Mouse (Mus musculus): ENCODE data around the gene Rnf31. TPM values are rescaled to one million over a fixed set of nuclear protein-coding genes. Genes with fewer than 3 reads are reported as not detected.

The Rnf31 gene
- total RNA-seq, 1 experiment from 2014 or later, result 73.4 TPM

DNA sequence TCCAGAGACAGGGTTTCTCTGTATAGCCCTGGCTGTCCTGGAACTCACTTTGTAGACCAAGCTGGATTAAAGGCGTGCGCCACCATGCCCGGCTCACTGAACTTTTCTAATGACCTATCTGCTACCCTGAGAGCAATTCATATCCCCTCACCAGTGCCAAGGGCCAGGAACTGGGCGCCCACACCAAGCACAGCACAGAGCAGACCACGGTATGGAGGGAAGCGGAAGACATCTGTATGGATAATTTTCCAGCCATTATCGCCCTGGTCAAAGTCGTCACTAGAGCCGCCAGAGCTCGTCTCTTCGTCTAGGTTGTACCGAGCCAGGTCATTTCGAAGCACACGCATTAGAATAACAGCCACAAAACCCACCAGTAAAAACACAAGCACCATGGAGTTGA is 49.3 kb downstream of the Rnf31 start:
- ATAC-seq (ENCODE audit: extremely low read depth, insufficient number of reproducible peaks, low FRiP score, poor library complexity, severe bottlenecking), result no peak

GRCm38 (mm10) chr14:55641291-55641690 is 49.8 kb downstream of the Rnf31 start:
- no peak for ATAC-seq (ENCODE audit: extremely low read depth, insufficient number of reproducible peaks, low FRiP score, poor library complexity, severe bottlenecking)

DNA sequence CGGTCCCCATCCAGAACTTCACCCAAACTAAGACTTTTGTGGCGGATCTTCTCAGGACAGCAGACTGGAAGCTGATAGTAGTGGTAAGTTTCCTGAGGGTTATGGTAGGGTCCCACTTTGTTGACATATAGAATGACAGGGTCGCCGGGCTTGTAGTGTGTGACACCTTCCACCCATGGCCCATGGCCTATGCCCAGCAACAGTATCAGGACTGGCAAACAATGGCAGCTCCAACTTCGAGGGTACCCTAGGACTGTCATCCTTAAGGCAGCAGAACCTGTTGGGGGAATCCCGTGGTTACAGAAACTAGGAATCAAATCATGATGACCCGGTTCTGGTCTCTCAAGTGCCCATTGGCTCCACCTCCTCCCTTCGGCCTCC is 51.2 kb downstream of the Rnf31 start:
- ATAC-seq (ENCODE audit: extremely low read depth, insufficient number of reproducible peaks, low FRiP score, poor library complexity, severe bottlenecking), result no peak

GRCm38 (mm10) chr14:55643060-55643907 is 51.8 kb downstream of the Rnf31 start, which contains the start of gene Tm9sf1:
Tm9sf1 (minus strand) TSS chr14:55643806.
- ATAC-seq (ENCODE audit: extremely low read depth, insufficient number of reproducible peaks, low FRiP score, poor library complexity, severe bottlenecking), result peak; percentile 70

DNA sequence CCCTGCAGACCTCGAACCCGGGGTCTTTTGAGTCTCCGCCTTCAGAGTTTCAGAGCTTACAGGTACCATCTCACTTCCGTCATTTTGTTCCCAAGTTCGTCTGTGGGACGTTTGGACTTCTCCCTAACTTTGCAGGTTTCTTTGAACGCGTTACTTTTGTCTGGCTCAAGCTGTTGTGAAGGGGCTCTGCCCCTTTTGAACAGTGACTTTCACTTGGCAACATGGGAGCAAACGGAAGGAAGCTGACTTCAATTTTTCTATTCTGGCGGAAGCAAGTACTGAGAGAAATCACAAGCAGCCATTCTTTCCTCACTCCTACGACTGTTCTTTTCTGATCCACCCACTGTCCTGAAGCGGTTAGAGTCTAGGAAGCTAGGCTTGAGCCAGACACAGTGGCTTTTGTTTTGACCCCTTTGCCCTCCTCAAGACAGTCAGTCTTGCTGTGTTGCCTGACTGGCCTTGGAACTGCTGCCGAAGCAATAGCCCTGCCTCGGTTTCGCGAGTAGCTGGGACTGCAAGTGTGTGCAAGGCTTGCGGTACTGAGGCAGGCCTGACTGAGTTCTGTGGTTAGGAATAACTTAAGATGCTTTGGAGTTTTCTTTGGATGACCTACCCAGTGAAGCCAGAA is 52.9 kb downstream of the Rnf31 start:
- ATAC-seq (ENCODE audit: extremely low read depth, insufficient number of reproducible peaks, low FRiP score, poor library complexity, severe bottlenecking), result no peak

- no peak for ATAC-seq (ENCODE audit: extremely low read depth, insufficient number of reproducible peaks, low FRiP score, poor library complexity, severe bottlenecking)
These were observed 58.4 kb downstream of the Rnf31 start, which contains the start of gene Tssk4 for GRCm38 (mm10) chr14:55649884-55650283. Tssk4 (plus strand) TSS chr14:55650184.

DNA sequence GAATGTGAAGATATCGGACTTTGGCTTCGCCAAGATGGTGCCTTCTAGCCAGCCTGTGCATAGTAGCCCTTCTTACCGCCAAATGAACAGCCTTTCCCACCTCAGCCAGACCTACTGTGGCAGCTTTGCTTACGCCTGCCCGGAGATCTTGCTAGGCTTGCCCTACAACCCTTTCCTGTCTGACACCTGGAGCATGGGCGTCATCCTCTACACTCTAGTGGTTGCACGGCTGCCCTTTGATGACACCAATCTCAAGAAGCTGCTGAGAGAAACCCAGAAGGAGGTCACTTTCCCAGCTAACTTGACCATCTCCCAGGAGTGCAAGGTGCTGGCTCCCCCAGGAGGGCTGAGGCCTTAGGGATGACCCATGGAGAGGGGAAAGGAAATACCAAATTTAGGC is 60.0 kb downstream of the Rnf31 start:
- ATAC-seq (ENCODE audit: extremely low read depth, insufficient number of reproducible peaks, low FRiP score, poor library complexity, severe bottlenecking), result no peak

Other genes with a start within 250 kb of the Rnf31 start
- 22.9 and 24.1 TPM in 2 replicates for gene Dhrs4, start 113.0 kb upstream of the Rnf31 start, total RNA-seq (2017)
- 0.74 TPM in 1 of 2 replicates, not detected in the other for gene Carmil3, start 101.1 kb upstream of the Rnf31 start, total RNA-seq (2017)
- gene Cpne6, start 81.3 kb upstream of the Rnf31 start, total RNA-seq (2017), result not detected in 2 replicates
- gene Nrl, start 66.7 kb upstream of the Rnf31 start, total RNA-seq (2017), result 0.12 TPM in 1 of 2 replicates, not detected in the other
- 38.6 and 38.8 TPM in 2 replicates for gene Pck2, start 51.4 kb upstream of the Rnf31 start, total RNA-seq (2017)
- 82.2 and 98.6 TPM in 2 replicates for gene Dcaf11, start 31.7 kb upstream of the Rnf31 start, total RNA-seq (2017)
- 6.9 and 9.1 TPM in 2 replicates for gene A730061H03Rik, start 31.3 kb upstream of the Rnf31 start, total RNA-seq (2017)
- gene Fitm1, start 16.1 kb upstream of the Rnf31 start, total RNA-seq (2017), result not detected in 2 replicates
- gene Psme1, start 13.6 kb upstream of the Rnf31 start, total RNA-seq (2017), result 254 and 295 TPM in 2 replicates
- gene Emc9, start 6.4 kb upstream of the Rnf31 start, total RNA-seq (2017), result 5.0 TPM in 2 replicates
- 164 and 175 TPM in 2 replicates for gene Psme2, start 595 bp upstream of the Rnf31 start, total RNA-seq (2017)
- 163 and 164 TPM in 2 replicates for gene Irf9, start 11.9 kb downstream of the Rnf31 start, total RNA-seq (2017)
- not detected in 2 replicates for gene Rec8, start 26.3 kb downstream of the Rnf31 start, total RNA-seq (2017)
- gene Ipo4, start 44.2 kb downstream of the Rnf31 start, total RNA-seq (2017), result 4.2 and 11.3 TPM in 2 replicates
- gene Gm49378, start 46.2 kb downstream of the Rnf31 start, total RNA-seq (2017), result 2.1 and 2.8 TPM in 2 replicates
- 40.7 and 42.5 TPM in 2 replicates for gene Tm9sf1, start 52.1 kb downstream of the Rnf31 start, total RNA-seq (2017)
- 0.98 and 2.1 TPM in 2 replicates for gene Tssk4, start 58.5 kb downstream of the Rnf31 start, total RNA-seq (2017)
- gene Mdp1, start 68.8 kb downstream of the Rnf31 start, total RNA-seq (2017), result 40.6 and 42.1 TPM in 2 replicates
- gene Gmpr2, start 80.2 kb downstream of the Rnf31 start, total RNA-seq (2017), result 27.5 and 44.8 TPM in 2 replicates
- gene Nedd8, start 80.4 kb downstream of the Rnf31 start, total RNA-seq (2017), result 158 and 211 TPM in 2 replicates
- gene Tinf2, start 90.1 kb downstream of the Rnf31 start, total RNA-seq (2017), result 64.8 and 68.2 TPM in 2 replicates
- gene Tgm1, start 122.2 kb downstream of the Rnf31 start, total RNA-seq (2017), result 6.9 and 9.5 TPM in 2 replicates
- 27.2 and 36.8 TPM in 2 replicates for gene Rabggta, start 130.6 kb downstream of the Rnf31 start, total RNA-seq (2017)
- gene Dhrs1, start 154.0 kb downstream of the Rnf31 start, total RNA-seq (2017), result 20.4 and 28.0 TPM in 2 replicates
- 12.1 and 15.8 TPM in 2 replicates for gene Nop9, start 154.0 kb downstream of the Rnf31 start, total RNA-seq (2017)
- gene Cideb, start 166.8 kb downstream of the Rnf31 start, total RNA-seq (2017), result 0.49 TPM in 1 of 2 replicates, not detected in the other
- 0.25 and 0.81 TPM in 2 replicates for gene Ltb4r2, start 169.7 kb downstream of the Rnf31 start, total RNA-seq (2017)
- gene Ltb4r1, start 174.3 kb downstream of the Rnf31 start, total RNA-seq (2017), result 12.9 and 14.6 TPM in 2 replicates
- 0.49 TPM in 1 of 2 replicates, not detected in the other for gene Adcy4, start 192.4 kb downstream of the Rnf31 start, total RNA-seq (2017)
- gene Ripk3, start 197.2 kb downstream of the Rnf31 start, total RNA-seq (2017), result 17.3 and 30.9 TPM in 2 replicates
- gene Nfatc4, start 231.4 kb downstream of the Rnf31 start, total RNA-seq (2017), result not detected in 2 replicates